Mouse (Mus musculus): ENCODE measurements around the gene Btnl2.
A peak's percentile ranks its signal among the peaks of the same experiment; 100 is the strongest.

Btnl2 gene

GRCm38 (mm10) chr17:34347606-34348308 lies 6.9 kb upstream of the Btnl2 start:
- DNase-seq (ENCODE audit: low spot score in 2 of 2) = peak in 1 of 2 experiments; percentile 15

DNA sequence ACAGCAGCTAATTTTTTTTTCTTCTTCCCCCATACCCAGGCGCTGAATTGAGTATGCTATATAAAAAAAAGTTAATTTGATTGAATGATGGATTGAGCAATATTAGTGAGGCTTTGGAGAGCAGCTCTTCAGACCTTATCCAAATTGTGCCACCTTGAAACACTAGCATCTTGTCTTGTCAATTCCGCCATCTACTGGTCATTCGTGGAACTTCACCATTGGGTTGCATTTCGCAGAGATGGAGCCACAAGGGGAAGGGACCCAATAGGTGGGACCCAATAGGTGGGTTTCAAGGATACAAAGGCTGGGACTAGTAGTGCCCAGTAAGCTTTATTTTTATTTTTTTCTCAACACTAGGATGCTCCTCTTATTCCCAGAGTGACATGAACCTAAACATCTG lies 5.2 kb upstream of the Btnl2 start:
- peak; percentile 47 to 54 for DNase-seq (ENCODE audit: low spot score in 2 of 2)

DNA sequence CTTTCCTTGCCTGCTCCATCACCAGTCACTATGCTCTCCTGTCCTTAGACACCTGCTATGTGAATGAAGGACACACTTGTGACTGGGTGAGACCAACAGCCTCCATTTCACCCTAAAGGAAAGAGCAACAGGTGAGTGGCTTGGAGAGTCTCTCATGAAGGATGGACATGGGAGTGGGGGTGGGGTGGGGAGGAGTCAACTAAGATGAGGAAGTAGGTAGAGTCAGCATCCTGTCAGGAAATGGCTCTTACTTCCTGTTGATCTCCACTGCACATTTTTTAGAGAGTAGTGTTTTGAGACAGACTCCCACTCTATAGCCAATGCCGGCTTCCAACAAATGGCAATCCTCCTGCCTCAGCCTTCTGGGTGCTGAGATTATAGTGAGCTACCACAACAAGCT lies 318 bp downstream of the Btnl2 start:
- DNase-seq (ENCODE audit: low spot score in 2 of 2) = no peak

GRCm38 (mm10) chr17:34362954-34363546 lies 8.4 kb downstream of the Btnl2 start:
- no peak for DNase-seq (ENCODE audit: low spot score in 2 of 2)

DNA sequence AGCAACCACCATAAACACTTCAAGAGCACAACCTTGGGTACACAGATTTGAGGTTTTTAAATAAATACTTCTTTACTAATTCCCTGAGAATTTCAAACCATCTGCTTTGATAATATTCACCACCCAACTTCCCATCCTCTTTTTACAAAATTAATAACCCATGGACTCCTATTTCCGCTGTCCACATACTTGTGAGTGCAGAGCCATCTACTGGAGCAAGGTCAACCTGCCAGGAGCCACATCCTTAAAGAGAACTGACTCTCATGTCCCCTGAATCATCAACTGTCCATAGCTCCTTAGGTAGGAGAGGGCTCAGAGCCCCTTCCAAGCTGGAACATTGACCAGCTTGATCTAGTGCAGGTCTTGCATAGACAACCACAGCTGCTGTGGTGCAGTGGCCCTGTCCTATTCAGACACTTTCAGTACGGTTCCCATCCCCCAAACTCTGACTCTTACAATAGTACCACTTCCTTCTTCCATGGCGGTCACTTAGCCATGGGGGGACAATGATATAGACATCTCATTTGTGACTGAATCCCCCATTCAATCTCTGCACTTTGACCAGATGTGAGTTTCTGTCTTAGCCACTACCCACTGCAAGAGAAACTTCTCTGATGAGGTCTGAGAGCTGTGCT lies 9.2 kb downstream of the Btnl2 start:
- DNase-seq (ENCODE audit: low spot score in 2 of 2) = no peak

- DNase-seq (ENCODE audit: low spot score in 2 of 2) = no peak
Observed at GRCm38 (mm10) chr17:34365031-34365430, 10.4 kb downstream of the Btnl2 start.

DNA sequence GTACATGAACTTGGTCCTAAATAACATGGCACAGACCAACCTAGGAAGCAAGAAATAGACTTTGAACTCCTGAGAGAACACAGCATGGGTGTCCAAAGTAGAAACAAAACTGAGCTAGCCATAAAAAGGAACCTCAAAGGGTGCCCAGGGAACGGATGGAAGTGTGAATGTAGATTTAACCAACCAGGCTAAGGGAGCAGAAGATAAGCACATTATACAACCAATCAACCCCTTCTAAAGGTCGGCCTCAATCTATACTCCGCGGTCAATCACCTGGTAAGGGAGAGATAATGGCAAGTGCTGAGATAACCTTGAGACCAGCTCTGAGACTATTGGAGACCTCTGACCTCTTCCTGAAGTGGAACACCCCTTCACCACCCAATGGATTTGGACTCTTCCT lies 15.9 kb downstream of the Btnl2 start:
- DNase-seq (ENCODE audit: low spot score in 2 of 2) = no peak

DNA sequence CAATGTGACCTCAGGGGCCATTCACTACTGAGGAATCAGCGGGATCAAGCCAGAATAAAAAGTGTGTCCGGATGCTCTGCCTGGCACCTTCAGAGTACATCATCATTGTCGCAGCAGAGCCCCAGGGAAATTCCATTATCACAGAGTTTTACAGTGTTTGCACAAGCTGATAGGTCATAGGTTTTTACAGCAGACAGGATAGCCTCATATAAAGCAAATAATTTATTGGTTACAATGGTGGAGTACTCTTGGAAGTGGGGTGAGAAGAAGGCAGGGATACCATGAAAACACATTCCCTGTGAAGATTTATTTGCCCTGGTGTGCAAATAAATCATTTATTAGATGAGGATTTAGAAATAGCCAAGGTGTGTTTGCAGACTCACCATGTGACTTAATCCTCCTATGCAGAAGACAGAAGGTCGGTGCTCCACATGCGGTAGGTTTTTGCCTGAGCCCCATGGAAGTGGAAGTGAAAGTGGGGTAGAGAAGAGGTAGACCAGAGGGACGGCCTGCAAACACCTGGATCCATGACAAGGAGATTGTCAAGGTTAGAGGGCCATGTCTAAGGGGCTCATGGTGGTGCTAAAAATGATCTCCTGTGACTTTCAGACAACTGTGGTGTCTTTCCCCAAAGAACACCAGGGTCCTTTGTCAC lies 18.6 kb downstream of the Btnl2 start:
- DNase-seq (ENCODE audit: low spot score in 2 of 2) = no peak

DNA sequence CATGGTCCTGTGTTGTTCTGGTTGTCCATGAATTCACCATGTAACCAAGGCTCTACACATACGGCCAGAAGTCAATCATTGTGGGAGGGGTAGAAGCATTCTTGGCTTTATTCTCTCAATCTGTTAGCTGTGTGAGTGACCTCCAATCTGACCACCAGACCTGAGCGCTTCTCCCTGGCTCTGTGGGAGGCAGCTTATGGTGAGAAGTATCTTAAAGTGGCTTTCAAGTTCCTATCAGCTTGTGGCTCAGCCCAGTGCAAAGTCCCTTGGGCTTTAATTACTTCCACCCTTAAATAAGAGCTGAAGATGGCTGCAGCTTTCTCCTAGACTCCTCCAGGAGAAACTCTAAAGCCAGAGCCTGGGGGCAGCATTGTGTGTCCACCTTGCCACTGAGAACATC lies 22.2 kb downstream of the Btnl2 start, which contains the start of gene Btnl1:
Btnl1 (plus strand) TSS at position 286 of the 400 bp plus-strand sequence.
- DNase-seq (ENCODE audit: low spot score in 2 of 2) = no peak

DNA sequence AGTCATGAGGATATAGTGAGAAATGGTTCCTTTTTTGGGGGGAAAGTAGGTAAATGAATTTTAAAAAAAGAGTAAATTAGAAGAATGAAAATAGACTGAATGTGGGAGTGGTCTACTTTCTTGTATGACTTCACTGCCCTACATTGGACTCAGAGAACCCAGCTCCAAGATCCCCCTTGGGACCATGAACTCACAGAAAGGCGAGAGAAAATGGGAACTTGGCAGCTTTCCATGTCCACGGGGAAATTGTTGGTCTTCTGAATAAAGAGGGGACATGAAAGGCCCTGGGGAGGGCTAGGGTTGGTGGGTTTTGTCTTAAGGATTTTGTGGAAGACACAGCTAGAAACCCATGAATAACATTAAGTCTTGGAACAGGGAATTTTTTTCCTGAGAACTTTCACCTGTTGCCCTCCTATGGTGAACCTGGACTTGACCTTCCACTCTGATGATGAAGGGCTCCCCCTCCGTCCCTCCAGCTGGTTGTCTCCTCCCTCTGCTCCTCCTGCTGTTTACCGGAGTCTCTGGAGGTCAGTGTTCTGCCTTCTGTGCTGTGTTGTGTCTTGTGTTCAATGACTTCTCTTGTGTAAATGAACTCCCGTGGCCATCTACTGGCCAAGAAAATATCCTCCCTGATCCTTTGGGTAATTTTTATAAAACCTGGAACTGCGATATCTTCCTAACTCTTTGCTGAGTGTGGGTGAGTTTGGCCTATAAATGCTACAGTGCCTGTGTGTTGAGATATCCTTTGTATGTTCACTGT lies 23.0 kb downstream of the Btnl2 start:
- DNase-seq (ENCODE audit: low spot score in 2 of 2) = no peak

DNA sequence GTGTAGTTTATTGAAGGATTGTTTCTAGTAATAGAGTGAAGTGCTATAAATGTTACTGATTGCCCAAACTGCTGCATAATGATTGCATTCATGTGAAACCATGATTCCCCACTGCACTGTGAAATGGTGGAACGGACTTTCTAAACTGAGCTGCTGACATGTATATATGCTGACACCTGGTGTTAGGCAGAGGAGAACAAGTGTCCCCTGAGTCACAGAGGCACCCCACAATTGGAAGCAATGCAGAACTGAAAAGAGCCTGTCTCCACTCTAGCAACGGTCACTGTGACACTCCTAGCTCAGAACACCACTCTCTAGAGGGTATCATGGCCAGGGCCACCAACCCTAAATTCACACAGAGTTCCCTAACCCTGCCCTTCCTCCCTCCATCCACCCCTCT lies 24.1 kb downstream of the Btnl2 start:
- DNase-seq (ENCODE audit: low spot score in 2 of 2) = no peak

- no peak for DNase-seq (ENCODE audit: low spot score in 2 of 2)
Observed at GRCm38 (mm10) chr17:34379451-34379850, 24.8 kb downstream of the Btnl2 start.

DNA sequence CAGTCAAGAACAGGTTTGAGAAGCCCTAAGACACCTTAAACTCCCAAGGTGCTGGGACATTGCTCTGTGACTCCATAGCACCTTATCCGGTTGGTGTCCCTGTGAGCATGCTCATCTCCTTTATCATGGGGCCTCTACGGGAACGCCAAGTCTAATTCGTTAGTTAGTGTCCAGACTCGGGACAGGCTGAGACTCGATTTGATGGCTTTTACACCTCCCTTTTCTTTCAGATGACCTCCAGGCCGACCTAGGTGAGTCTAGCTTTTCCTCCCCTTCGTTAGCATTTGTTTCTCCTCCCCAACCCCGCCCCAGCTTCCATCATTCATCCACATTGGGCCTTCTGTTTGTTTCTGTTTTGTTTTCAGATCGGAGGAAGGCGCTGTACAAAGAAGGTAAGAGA lies 27.3 kb downstream of the Btnl2 start:
- no peak for DNase-seq (ENCODE audit: low spot score in 2 of 2)

- no peak for DNase-seq (ENCODE audit: low spot score in 2 of 2)
Observed at GRCm38 (mm10) chr17:34383212-34383611, 28.6 kb downstream of the Btnl2 start.

- no peak for DNase-seq (ENCODE audit: low spot score in 2 of 2)
Observed at GRCm38 (mm10) chr17:34384699-34385098, 30.1 kb downstream of the Btnl2 start.

DNA sequence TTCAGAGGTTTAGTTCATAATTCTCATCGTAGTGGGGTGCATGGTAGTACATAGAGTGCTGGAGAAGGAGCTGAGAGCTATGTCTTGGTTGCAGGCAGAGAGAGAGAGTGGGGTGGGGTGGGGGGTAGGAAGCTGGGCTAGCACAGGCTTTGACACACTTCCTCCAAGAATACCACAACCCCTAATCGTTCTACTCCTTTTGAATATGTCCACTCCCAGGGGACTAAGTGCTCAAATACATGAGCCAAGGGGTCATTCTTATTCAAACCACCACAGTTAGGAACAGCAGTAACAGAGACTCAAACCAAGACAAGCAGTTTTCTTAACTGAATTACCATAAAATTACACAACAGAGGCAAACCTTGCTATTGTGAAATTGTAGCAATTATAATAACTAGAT lies 32.0 kb downstream of the Btnl2 start:
- no peak for DNase-seq (ENCODE audit: low spot score in 2 of 2)

DNA sequence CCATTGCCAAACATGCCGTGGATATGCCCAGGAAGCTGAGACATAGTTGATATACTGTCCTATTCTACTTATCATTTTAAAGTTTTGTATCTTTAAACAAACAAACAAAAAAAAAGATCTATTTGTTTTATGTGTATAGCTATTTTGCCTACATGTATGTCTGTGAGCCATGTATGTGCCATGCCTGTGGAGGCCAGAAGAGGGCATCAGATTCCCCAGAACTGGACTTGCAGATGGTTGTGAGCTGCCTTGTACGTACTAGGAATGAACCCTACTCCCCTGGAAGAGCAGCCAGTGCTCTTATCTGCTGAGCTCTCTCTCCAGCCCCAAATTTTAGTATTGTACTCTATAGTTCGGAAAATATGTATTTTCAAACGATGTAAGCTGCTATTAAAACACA lies 33.9 kb downstream of the Btnl2 start:
- DNase-seq (ENCODE audit: low spot score in 2 of 2) = no peak

- no peak for DNase-seq (ENCODE audit: low spot score in 2 of 2)
Observed at GRCm38 (mm10) chr17:34391507-34391906, 36.9 kb downstream of the Btnl2 start.

DNA sequence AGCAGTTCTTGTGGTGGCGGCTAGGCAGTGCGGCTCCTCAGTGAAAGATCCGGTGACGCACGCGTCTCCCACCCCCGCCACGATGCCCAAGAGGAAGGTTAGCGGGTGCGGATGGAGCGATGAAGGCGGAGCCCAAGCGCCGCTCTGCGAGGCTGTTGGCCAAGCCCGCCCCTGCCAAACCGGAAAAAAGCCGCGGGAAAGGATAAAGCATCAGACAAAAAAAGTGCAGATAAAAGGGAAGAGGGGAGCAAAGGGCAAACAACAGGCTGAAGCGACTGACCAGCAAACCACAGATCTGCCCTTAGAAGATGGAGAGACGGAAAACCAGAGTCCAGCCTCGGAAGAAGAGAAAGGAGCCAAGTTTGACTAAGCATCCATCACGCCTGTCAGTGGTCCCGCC lies 37.7 kb downstream of the Btnl2 start:
- DNase-seq (ENCODE audit: low spot score in 2 of 2) = peak in 1 of 2 experiments; percentile 8

GRCm38 (mm10) chr17:34397357-34397756 lies 42.7 kb downstream of the Btnl2 start:
- DNase-seq (ENCODE audit: low spot score in 2 of 2) = no peak

DNA sequence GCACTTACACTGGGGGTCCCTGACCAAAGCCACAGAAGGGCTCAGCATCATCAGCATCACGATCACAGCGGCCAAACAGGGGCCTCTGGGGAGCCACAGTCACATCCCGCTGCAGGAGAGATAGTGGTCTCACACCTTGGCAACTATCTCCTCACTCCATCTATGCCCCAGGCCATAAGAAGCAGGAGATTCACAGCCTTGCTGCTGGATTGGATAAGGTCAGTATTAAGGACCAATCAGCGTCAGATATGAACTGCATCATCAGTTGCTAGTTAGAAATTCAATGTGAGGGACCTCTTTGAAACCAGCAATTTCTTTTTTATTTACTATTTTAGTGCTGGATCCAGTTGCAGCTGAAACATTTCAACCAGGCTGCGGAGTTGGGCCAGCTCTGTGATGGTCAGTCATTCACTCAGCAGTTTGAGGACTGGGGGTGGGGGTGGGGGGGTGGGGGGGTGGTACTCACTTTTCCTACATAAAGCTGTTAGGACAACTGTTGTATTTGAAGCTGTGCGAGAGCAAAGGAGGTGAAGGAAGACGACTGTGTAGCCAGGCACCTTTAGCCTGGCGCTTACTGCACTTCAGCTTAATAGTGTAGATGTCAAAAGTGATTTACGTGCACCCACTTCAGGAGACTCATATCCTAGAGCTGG lies 43.6 kb downstream of the Btnl2 start:
- peak; percentile 3 to 15 for DNase-seq (ENCODE audit: low spot score in 2 of 2)

Data from urinary bladder, postnatal 36 days (tissue).